Mouse (Mus musculus) ES-Bruce4 (cell line): ENCODE data around the gene Psmc5. TPM values are rescaled to one million over a fixed set of nuclear protein-coding genes. Genes with fewer than 3 reads are reported as not detected.

ENCODE experiments used
- H3K27ac ChIP-seq: 2 replicates; pipeline ENCODE4 v1.5.1; 2012; ENCODE audit warnings: low read length, inconsistent platforms; ENCODE audit not compliant: insufficient read depth
- H3K27me3 ChIP-seq: 2 replicates; pipeline ENCODE4 v1.6.1; 2012; ENCODE audit warnings: mild to moderate bottlenecking, low read length, inconsistent platforms; ENCODE audit not compliant: control insufficient read depth, poor library complexity, insufficient read depth, severe bottlenecking
- H3K36me3 ChIP-seq: 2 replicates; pipeline ENCODE4 v1.6.1; 2012; ENCODE audit warnings: inconsistent platforms, mild to moderate bottlenecking, low read length, moderate library complexity; ENCODE audit not compliant: control insufficient read depth, poor library complexity, insufficient read depth, severe bottlenecking
- H3K4me1 ChIP-seq: one replicate; pipeline ENCODE4 v1.8.1; 2011; ENCODE audit warnings: low read length; ENCODE audit not compliant: control insufficient read depth, insufficient read depth
- H3K4me3 ChIP-seq: 2 replicates; pipeline ENCODE4 v1.5.1; 2011; ENCODE audit warnings: low read depth, mild to moderate bottlenecking, low read length
- H3K9ac ChIP-seq: 2 replicates; pipeline ENCODE4 v1.6.1; 2012; ENCODE audit warnings: low read depth, mild to moderate bottlenecking, inconsistent platforms; ENCODE audit not compliant: poor library complexity, severe bottlenecking
- H3K9me3 ChIP-seq: replicated peaks from 2 replicates; pipeline ENCODE4 v1.6.1; 2012; ENCODE audit warnings: mild to moderate bottlenecking, low read length, inconsistent platforms; ENCODE audit not compliant: control insufficient read depth, poor library complexity, insufficient read depth, severe bottlenecking
- CTCF ChIP-seq: IDR thresholded peaks from one replicate; pipeline ENCODE4 v1.8.1; 2011; ENCODE audit warnings: low read depth, low read length
- EP300 ChIP-seq: IDR thresholded peaks from 2 replicates; pipeline ENCODE4 v1.6.1; 2011; ENCODE audit warnings: low read depth, low read length; ENCODE audit not compliant: insufficient read depth
- POLR2A ChIP-seq: IDR thresholded peaks from one replicate; pipeline ENCODE4 v1.8.1; 2011; ENCODE audit warnings: low read length; ENCODE audit not compliant: insufficient read depth
- polyA plus RNA-seq: library from polyadenylated mRNA; stranded (reverse); fragments of >200 nt; gene quantifications from 2 replicates; pipeline ENCODE4 v1.2.4, GENCODE M21; 2011; ENCODE audit warnings: low read depth; ENCODE audit not compliant: missing spikeins, insufficient read depth, insufficient read length

Psmc5 gene
- 170 and 188 TPM in 2 replicates for polyA plus RNA-seq

DNA sequence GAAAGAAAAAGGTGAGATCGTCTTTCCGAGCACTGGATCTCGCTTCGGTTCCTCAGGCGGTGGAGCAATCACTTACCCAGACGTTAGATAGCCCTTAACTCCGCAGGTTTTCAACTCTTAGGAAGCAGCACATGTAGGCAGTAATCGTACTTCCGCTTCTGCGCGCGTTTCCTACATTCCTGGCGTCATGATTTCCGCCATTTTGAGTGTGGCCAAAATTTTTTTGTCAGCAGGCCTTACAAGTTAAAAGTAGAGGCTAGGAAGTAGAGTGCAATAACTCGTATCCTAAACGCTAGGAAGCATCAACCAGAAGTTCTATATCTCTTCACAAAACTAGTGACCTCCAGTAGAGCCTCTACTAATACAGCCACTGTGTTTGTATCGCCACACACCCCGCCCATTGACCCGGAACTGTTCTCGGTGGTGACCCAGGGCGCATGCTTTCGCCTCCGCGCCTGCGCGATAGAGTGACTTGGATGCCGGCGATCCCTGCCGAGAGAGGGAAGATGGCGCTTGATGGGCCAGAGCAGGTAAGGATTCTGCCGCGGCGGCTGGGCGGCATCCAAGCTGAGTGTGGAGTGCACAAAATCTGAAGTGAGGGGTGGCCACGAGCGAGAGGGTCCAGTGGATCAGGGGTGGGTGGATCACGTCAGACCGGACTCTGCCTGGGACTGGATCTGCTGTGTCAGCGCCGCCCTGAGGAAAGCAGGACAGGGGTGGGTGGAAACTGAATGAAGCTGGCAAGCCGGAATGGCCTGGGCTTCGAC is at the start of gene Psmc5, which contains the start of gene Ftsj3:
TSS of gene Psmc5 (plus strand) at position 470 of the 767 bp plus-strand sequence.
TSS of gene Ftsj3 (minus strand) at position 395 of the 767 bp plus-strand sequence.
- no peaks in the 10 kb centered on the region for H3K27me3 ChIP-seq
- no peaks in the 10 kb centered on the region for H3K9me3 ChIP-seq
- H3K4me1 ChIP-seq: no peaks in the 10 kb centered on the region
- H3K36me3 ChIP-seq: peaks cover 51% of the 10 kb centered on the region
- H3K4me3 ChIP-seq: peak within 1 kb of the TSS; percentile 91
- 0 out of 2 replicates have a peak, but pooled peaks have one; percentile 34 for TF ChIP-seq EP300
- TF ChIP-seq POLR2A: peak; percentile 69
- TF ChIP-seq CTCF: peak; percentile 3
- H3K9ac ChIP-seq: peak within 1 kb of the TSS; percentile 78
- H3K27ac ChIP-seq: peak within 1 kb of the TSS; percentile 15; the same call in 1 of the 2 replicates

DNA sequence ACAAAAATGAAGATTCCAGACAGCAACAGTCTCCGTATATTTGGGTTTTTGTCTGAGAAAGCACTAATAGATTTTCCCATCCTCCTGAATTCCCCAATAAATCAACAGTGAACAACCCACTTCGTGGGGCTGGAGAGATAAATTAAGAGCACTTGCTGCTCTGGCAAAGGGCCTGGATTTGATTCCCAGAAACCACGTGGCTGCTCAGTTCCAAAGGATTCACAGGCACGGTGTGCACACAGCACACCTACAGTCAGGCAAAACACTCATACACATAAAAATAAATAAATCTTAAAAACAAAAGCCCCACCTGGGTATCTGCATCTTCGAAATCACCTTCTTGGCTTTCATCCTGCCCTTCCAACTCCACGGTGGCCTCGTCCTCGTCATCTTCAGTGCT is 43.2 kb upstream of the Psmc5 start:
- Histone ChIP-seq H3K9me3 (no peaks in the 10 kb centered on the region), H3K27ac (no peak overlapping the region), H3K27me3 (no peaks in the 10 kb centered on the region), H3K4me1 (peaks cover 3% of the 10 kb centered on the region), H3K36me3 (peaks cover 29% of the 10 kb centered on the region), H3K4me3 (no peak overlapping the region), H3K9ac (no peak overlapping the region)
- no peak for TF ChIP-seq CTCF
- no peak for TF ChIP-seq POLR2A
- no peak for TF ChIP-seq EP300

DNA sequence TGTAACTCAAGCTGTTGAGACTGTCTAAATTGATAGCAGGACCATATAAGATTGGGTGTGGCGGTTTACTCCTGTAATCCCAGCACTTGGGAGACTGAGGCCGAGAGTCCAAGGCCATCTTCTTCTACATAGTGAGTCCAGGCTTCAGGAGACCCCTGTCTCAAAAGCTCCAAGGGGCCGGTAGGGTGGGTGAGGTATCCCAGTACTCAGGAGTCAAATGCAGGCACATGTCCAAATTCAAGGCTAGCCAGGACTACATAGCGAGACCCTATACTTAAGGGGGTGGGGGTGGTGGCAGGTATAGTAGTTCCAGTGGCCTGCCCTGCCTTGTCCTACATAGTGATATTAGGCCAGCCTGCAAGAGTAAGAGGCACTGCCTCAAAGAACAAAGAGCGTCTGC is 41.1 kb upstream of the Psmc5 start:
- TF ChIP-seq CTCF: no peak
- TF ChIP-seq POLR2A: no peak
- no peak for TF ChIP-seq EP300
- Histone ChIP-seq H3K4me3 (no peak overlapping the region), H3K9me3 (no peaks in the 10 kb centered on the region), H3K27ac (no peak overlapping the region), H3K36me3 (peaks cover 21% of the 10 kb centered on the region), H3K27me3 (no peaks in the 10 kb centered on the region), H3K9ac (peak overlapping the region; percentile 95), H3K4me1 (peaks cover 3% of the 10 kb centered on the region)

DNA sequence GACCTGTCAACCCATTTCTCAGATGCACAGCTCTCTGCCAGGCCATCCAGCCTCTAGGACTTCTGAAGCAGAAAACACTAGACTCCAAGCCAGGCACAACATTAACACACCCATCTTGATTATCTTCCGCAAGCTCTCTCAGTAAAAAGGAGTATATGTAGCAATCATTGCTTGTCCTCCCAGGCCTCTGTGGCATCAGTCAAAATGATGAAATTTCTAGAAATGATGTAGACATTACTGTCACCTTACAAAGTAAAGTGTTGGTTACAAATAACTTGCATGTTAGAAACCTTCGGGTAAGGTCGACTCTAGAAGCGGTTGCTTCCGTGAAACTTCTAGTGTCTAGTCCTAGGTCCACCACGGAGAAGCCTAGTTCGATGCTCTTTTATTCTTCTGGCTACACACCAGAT is 40.5 kb upstream of the Psmc5 start:
- TF ChIP-seq EP300: no peak
- no peak for TF ChIP-seq CTCF
- no peak for TF ChIP-seq POLR2A
- peak overlapping the region; percentile 95 for H3K9ac ChIP-seq
- H3K4me3 ChIP-seq: peak overlapping the region; percentile 79
- peaks cover 15% of the 10 kb centered on the region for H3K36me3 ChIP-seq
- H3K27me3 ChIP-seq: no peaks in the 10 kb centered on the region
- peaks cover 3% of the 10 kb centered on the region for H3K4me1 ChIP-seq
- H3K9me3 ChIP-seq: no peaks in the 10 kb centered on the region
- 0 out of 2 replicates have a peak overlapping the region, but pooled peaks have one; percentile 8 for H3K27ac ChIP-seq

DNA sequence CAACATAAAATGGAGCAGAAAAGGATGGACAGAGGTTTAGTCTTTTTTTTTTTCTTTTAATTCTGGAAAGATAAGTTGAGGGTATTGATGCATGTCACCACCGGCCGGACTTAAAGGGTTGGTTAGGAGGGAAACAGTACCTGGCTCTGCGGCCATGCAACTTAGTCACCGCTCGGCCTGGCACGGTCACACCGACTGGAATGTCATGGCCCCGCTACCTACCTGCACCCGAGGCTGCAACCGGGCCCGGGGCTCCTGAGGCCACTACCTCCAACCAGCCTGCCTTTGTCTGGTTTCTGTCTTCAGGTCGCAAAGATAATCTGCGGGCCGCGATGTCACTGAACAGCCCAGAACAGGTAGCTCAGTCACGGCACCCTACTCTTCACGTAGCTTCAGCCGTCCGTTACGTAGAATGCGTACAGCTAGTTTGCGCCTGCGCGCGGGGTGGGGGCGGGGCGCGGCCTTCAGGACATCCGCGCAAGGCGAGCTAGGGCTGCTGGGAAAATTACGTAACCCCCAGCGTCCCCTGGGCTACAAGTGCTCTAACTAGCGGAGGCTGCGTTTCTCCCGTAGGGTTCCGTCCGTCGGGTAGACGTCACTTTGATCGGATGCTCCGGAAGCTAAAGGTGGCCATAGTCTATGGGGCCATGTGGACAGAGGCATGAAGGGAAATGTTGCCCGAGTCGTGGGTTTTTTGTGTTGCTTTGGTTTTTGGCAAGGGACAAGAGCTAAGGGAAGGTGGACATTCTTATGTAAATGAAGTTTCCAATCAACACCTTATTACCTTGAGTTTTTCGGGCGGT is 39.8 kb upstream of the Psmc5 start, which contains the start of gene Ccdc47:
TSS of gene Ccdc47 (minus strand) at position 418 of the 803 bp plus-strand sequence.
- peak within 1 kb of the TSS; percentile 97 for H3K4me3 ChIP-seq
- peak; percentile 25 for TF ChIP-seq POLR2A
- no peak for TF ChIP-seq EP300
- no peaks in the 10 kb centered on the region for H3K9me3 ChIP-seq
- H3K27ac ChIP-seq: peak within 1 kb of the TSS; percentile 85
- no peaks in the 10 kb centered on the region for H3K27me3 ChIP-seq
- peak within 1 kb of the TSS; percentile 95 for H3K9ac ChIP-seq
- H3K4me1 ChIP-seq: peaks cover 3% of the 10 kb centered on the region
- peaks cover 10% of the 10 kb centered on the region for H3K36me3 ChIP-seq
